Mouse (Mus musculus) heart, embryonic 13.5 days (tissue): Measurements from ENCODE around the gene Mrpl24. TPM values are rescaled to one million over a fixed set of nuclear protein-coding genes. Genes with fewer than 3 reads are reported as not detected.

Experiments used
- ATAC-seq: fragments of 200-750 bp; cut with Nextera tagmentation; 2 replicates; pipeline ENCODE4 v1.8.0; 2017; ENCODE audit warnings: moderate TSS enrichment; ENCODE audit not compliant: insufficient number of reproducible peaks, low FRiP score, low TSS enrichment; ENCODE audit errors: extremely low read depth
- H3K27ac ChIP-seq: fragments of 300-500 bp; sonication (generic); replicated peaks from 2 replicates; pipeline ENCODE4 v1.5.1; 2015; ENCODE audit warnings: moderate library complexity, mild to moderate bottlenecking, inconsistent platforms
- H3K27me3 ChIP-seq: fragments of 300-500 bp; sonication (generic); replicated peaks from 2 replicates; pipeline ENCODE4 v1.6.1; 2015; ENCODE audit warnings: mild to moderate bottlenecking, inconsistent platforms
- H3K36me3 ChIP-seq: fragments of 300-500 bp; sonication (generic); 2 replicates; pipeline ENCODE4 v1.6.1; 2015; ENCODE audit warnings: mild to moderate bottlenecking, inconsistent platforms
- H3K4me1 ChIP-seq: fragments of 300-500 bp; sonication (generic); 2 replicates; pipeline ENCODE4 v1.6.1; 2015; ENCODE audit warnings: inconsistent platforms
- H3K4me2 ChIP-seq: fragments of 300-500 bp; sonication (generic); 2 replicates; pipeline ENCODE4 v1.6.1; 2015; ENCODE audit warnings: inconsistent platforms, mild to moderate bottlenecking, moderate library complexity
- H3K4me3 ChIP-seq: fragments of 300-500 bp; sonication (generic); 2 replicates; pipeline ENCODE4 v1.5.1; 2015; ENCODE audit warnings: moderate library complexity, mild to moderate bottlenecking, inconsistent platforms
- H3K9ac ChIP-seq: fragments of 300-500 bp; sonication (generic); 2 replicates; pipeline ENCODE4 v1.6.1; 2015; ENCODE audit warnings: inconsistent platforms, mild to moderate bottlenecking, moderate library complexity
- H3K9me3 ChIP-seq: fragments of 300-500 bp; sonication (generic); 2 replicates; pipeline ENCODE4 v1.6.1; 2016; ENCODE audit warnings: inconsistent platforms
- WGBS: fragments of 180-500 bp; shearing (Covaris S2); methylation state at CpG from one replicate; pipeline ENCODE4 v1.1.7; 2015; ENCODE audit warnings: mixed read lengths; 5-methylcytosine and 5-hydroxymethylcytosine counted together
- polyA plus RNA-seq: library from polyadenylated mRNA; unstranded; fragments of >200 nt; fragmentation: Nextera tagmentation; extraction: Ambion mirVana; gene quantifications from 2 replicates; pipeline ENCODE4 v1.2.1, GENCODE M21; 2015

Gene Mrpl24
- polyA plus RNA-seq, 1 experiment from 2014 or later, result 55.0 TPM

GRCm38 (mm10) chr3:87935201-87935600 is 15.9 kb downstream of the Mrpl24 start:
- Histone ChIP-seq H3K4me3 (no peak overlapping the region), H3K27me3 (no peaks in the 10 kb centered on the region), H3K4me1 (peaks cover 28% of the 10 kb centered on the region), H3K9ac (no peak overlapping the region), H3K36me3 (peaks cover 80% of the 10 kb centered on the region), H3K27ac (no peak overlapping the region), H3K4me2 (no peak overlapping the region), H3K9me3 (no peaks in the 10 kb centered on the region)
- ATAC-seq, result no peak
- WGBS, result 86% methylated on average over 4 of the region's 4 CpGs

- H3K9me3 ChIP-seq, result no peaks in the 10 kb centered on the region
- peaks cover 27% of the 10 kb centered on the region for H3K4me1 ChIP-seq
- no peak overlapping the region for H3K4me3 ChIP-seq
- peaks cover 85% of the 10 kb centered on the region for H3K36me3 ChIP-seq
- H3K4me2 ChIP-seq, result no peak overlapping the region
- no peaks in the 10 kb centered on the region for H3K27me3 ChIP-seq
- no peak overlapping the region for H3K27ac ChIP-seq
- H3K9ac ChIP-seq, result peak overlapping the region; percentile 6; the same call in 1 of the 2 replicates
- ATAC-seq, result peak; percentile 35; the same call in 1 of the 2 replicates
- WGBS, result 93% methylated on average over 2 of the region's 2 CpGs
Measured at GRCm38 (mm10) chr3:87935776-87936175, 16.5 kb downstream of the Mrpl24 start.

GRCm38 (mm10) chr3:87940611-87941010 is 21.3 kb downstream of the Mrpl24 start:
- Histone ChIP-seq H3K9me3 (no peaks in the 10 kb centered on the region), H3K4me1 (peaks cover 26% of the 10 kb centered on the region), H3K9ac (no peak overlapping the region), H3K36me3 (peaks cover 72% of the 10 kb centered on the region), H3K27me3 (peaks cover 8% of the 10 kb centered on the region), H3K4me2 (no peak overlapping the region), H3K4me3 (no peak overlapping the region), H3K27ac (no peak overlapping the region)
- no peak for ATAC-seq
- 68% methylated on average over 5 of the region's 5 CpGs for WGBS

GRCm38 (mm10) chr3:87942471-87942870 is 23.2 kb downstream of the Mrpl24 start:
- no peak overlapping the region for H3K9ac ChIP-seq
- no peak for ATAC-seq
- H3K27me3 ChIP-seq, result peaks cover 27% of the 10 kb centered on the region
- no peaks in the 10 kb centered on the region for H3K9me3 ChIP-seq
- no peak overlapping the region for H3K4me3 ChIP-seq
- peaks cover 56% of the 10 kb centered on the region for H3K36me3 ChIP-seq
- no peak overlapping the region for H3K27ac ChIP-seq
- WGBS, result 91% methylated on average over 2 of the region's 2 CpGs
- peaks cover 38% of the 10 kb centered on the region for H3K4me1 ChIP-seq
- H3K4me2 ChIP-seq, result no peak overlapping the region

GRCm38 (mm10) chr3:87943586-87943985 is 24.3 kb downstream of the Mrpl24 start:
- Histone ChIP-seq H3K27ac (no peak overlapping the region), H3K4me1 (peaks cover 49% of the 10 kb centered on the region), H3K27me3 (peaks cover 38% of the 10 kb centered on the region), H3K4me2 (no peak overlapping the region), H3K36me3 (peaks cover 44% of the 10 kb centered on the region), H3K9me3 (no peaks in the 10 kb centered on the region), H3K9ac (no peak overlapping the region), H3K4me3 (no peak overlapping the region)
- no peak for ATAC-seq
- WGBS, result 75% methylated on average over 7 of the region's 7 CpGs

- no peak overlapping the region for H3K4me2 ChIP-seq
- WGBS, result 18% methylated on average over 4 of the region's 4 CpGs
- H3K9ac ChIP-seq, result peak overlapping the region; percentile 44; the same call in 1 of the 2 replicates
- peaks cover 52% of the 10 kb centered on the region for H3K27me3 ChIP-seq
- peaks cover 60% of the 10 kb centered on the region for H3K4me1 ChIP-seq
- peaks cover 30% of the 10 kb centered on the region for H3K36me3 ChIP-seq
- H3K27ac ChIP-seq, result peak overlapping the region; percentile 60
- H3K9me3 ChIP-seq, result no peaks in the 10 kb centered on the region
- H3K4me3 ChIP-seq, result no peak overlapping the region
- peak; percentile 44; the same call in 1 of the 2 replicates for ATAC-seq
Measured at GRCm38 (mm10) chr3:87944838-87945600, 25.7 kb downstream of the Mrpl24 start.

GRCm38 (mm10) chr3:87945781-87946540 is 26.7 kb downstream of the Mrpl24 start:
- Histone ChIP-seq H3K9ac (0 out of 2 replicates have a peak overlapping the region, but pooled peaks have one; percentile 3), H3K4me1 (peaks cover 64% of the 10 kb centered on the region), H3K27ac (no peak overlapping the region), H3K27me3 (peaks cover 62% of the 10 kb centered on the region), H3K9me3 (no peaks in the 10 kb centered on the region), H3K36me3 (peaks cover 21% of the 10 kb centered on the region), H3K4me2 (no peak overlapping the region), H3K4me3 (no peak overlapping the region)
- 34% methylated on average over 12 of the region's 12 CpGs for WGBS
- no peak for ATAC-seq

GRCm38 (mm10) chr3:87946541-87946860 is 27.2 kb downstream of the Mrpl24 start:
- no peak overlapping the region for H3K27ac ChIP-seq
- no peaks in the 10 kb centered on the region for H3K9me3 ChIP-seq
- peaks cover 67% of the 10 kb centered on the region for H3K27me3 ChIP-seq
- H3K9ac ChIP-seq, result 0 out of 2 replicates have a peak overlapping the region, but pooled peaks have one; percentile 3
- H3K36me3 ChIP-seq, result peaks cover 15% of the 10 kb centered on the region
- 42% methylated on average over 1 of the region's 1 CpGs for WGBS
- no peak overlapping the region for H3K4me3 ChIP-seq
- no peak for ATAC-seq
- H3K4me2 ChIP-seq, result no peak overlapping the region; the same call in 1 of the 2 replicates
- H3K4me1 ChIP-seq, result peaks cover 64% of the 10 kb centered on the region

GRCm38 (mm10) chr3:87947056-87947810 is 27.9 kb downstream of the Mrpl24 start:
- WGBS, result 4% methylated on average over 26 of the region's 26 CpGs

GRCm38 (mm10) chr3:87947811-87948199 is 28.5 kb downstream of the Mrpl24 start:
- H3K4me2 ChIP-seq, result peak overlapping the region; percentile 70
- no peaks in the 10 kb centered on the region for H3K9me3 ChIP-seq
- H3K4me1 ChIP-seq, result peaks cover 77% of the 10 kb centered on the region
- WGBS, result under 1% methylated on average over 17 of the region's 17 CpGs
- H3K27ac ChIP-seq, result no peak overlapping the region
- H3K4me3 ChIP-seq, result peak overlapping the region; percentile 39
- ATAC-seq, result no peak
- peaks cover 3% of the 10 kb centered on the region; the same call in 1 of the 2 replicates for H3K36me3 ChIP-seq
- peak overlapping the region; percentile 71 for H3K9ac ChIP-seq
- H3K27me3 ChIP-seq, result peaks cover 79% of the 10 kb centered on the region

More at GRCm38 (mm10) chr3:87947056-87947810, 27.9 kb downstream of the Mrpl24 start:
- Histone ChIP-seq H3K27ac (no peak overlapping the region), H3K9ac (peak overlapping the region; percentile 71), H3K4me2 (peak overlapping the region; percentile 70), H3K9me3 (no peaks in the 10 kb centered on the region), H3K4me3 (peak overlapping the region; percentile 39), H3K27me3 (peaks cover 74% of the 10 kb centered on the region), H3K36me3 (peaks cover 8% of the 10 kb centered on the region), H3K4me1 (peaks cover 71% of the 10 kb centered on the region)
- ATAC-seq, result no peak
